Mouse (Mus musculus): ENCODE results near the gene St3gal4. TPM values are rescaled to one million over a fixed set of nuclear protein-coding genes. Genes with fewer than 3 reads are reported as not detected.

The St3gal4 gene
- total RNA-seq, 2 experiments from 2014 or later, result 2.5 to 4.4 TPM

DNA sequence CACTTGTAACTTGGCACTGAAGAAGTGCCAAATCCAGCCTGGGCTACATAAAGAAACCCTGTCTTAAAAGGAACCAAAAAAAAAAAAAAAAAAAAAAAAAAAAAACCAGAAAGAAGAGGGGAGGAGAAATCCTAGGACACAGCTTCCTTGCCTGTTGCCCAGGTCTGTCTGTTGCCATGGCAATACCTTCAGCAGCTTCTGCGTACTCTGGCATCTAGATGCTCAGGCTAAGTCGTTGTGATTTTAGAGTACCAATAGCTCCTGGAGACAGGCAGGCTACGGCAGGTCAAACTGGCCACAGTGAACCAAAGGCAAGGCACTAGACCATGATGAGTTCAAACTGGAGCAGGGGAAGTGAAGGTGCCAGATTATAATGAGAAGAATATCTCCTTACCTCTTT lies 65.4 kb downstream of the St3gal4 start:
- no peak for DNase-seq
- intact Hi-C loops (cut with DNase I), result loop anchor here (5.0 to 10.0 kb wide), 2 partner anchors 44 to 201 kb away; no protein-coding TSS in a partner anchor

DNA sequence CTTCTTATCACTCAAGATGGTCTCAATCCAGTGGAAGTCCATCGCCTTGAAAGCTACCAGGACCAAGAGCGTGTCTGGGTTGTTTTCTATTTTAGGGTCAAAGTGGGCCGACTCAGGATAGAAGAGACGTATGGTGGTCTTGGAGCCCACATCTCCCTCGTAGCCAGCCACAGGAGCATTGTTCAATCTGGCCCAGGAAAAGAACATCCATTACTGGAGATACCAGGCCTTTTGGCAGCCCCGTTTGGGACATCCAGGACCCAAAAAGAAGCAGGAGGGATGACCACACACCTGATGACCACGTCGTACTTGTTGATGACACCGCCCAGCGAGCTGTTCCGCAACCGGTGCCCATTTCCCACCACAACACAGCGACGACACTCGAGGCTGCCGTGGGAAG lies 66.0 kb downstream of the St3gal4 start:
- intact Hi-C loops (cut with DNase I), result loop anchor here (5.0 to 10.0 kb wide), 2 partner anchors 44 to 202 kb away; no protein-coding TSS in a partner anchor
- no peak for DNase-seq

DNA sequence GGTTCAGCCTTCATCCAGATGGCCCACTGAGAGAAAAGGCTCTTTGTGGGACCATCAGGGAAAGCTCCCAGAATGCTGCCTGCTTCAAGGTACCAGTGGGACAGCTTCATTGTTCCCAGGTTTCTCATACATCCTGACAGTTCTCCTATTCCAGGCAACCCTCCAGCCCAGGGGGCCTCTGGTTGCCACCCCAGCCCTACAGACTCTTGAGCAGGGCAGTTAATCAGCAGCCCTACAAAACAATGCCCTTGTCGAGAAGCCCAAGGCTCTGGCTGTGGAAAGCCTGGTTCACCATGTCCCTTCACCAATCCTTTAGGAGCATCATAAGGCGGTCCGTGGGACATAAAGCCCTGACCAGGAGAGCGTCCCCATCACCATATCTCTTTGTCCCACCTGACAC lies 66.4 kb downstream of the St3gal4 start:
- intact Hi-C loops (cut with DNase I), result loop anchor here (5.0 to 10.0 kb wide), 2 partner anchors 45 to 202 kb away; no protein-coding TSS in a partner anchor
- no peak for DNase-seq

DNA sequence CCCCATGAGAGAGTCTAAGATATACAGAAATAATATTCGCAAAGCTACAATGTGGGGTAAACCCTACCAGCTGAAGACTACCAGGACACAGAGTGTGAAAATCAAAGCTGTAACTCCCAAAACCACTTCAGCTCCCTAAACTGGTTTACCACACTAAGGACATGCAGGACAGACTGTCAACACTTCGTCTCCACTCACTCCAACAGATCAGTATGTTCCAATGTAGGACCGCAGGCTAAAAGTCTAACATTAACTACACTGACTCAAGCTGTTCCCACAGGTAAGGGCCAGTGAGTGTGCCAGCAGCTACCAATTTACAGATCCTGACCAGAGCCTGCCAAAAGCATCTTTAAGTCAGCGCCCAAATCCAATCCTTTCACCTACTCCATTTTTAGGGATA lies 67.4 kb downstream of the St3gal4 start:
- no peak for DNase-seq
- intact Hi-C loops (cut with DNase I), result loop anchor here (5.0 to 10.0 kb wide), 2 partner anchors 46 to 203 kb away; no protein-coding TSS in a partner anchor

DNA sequence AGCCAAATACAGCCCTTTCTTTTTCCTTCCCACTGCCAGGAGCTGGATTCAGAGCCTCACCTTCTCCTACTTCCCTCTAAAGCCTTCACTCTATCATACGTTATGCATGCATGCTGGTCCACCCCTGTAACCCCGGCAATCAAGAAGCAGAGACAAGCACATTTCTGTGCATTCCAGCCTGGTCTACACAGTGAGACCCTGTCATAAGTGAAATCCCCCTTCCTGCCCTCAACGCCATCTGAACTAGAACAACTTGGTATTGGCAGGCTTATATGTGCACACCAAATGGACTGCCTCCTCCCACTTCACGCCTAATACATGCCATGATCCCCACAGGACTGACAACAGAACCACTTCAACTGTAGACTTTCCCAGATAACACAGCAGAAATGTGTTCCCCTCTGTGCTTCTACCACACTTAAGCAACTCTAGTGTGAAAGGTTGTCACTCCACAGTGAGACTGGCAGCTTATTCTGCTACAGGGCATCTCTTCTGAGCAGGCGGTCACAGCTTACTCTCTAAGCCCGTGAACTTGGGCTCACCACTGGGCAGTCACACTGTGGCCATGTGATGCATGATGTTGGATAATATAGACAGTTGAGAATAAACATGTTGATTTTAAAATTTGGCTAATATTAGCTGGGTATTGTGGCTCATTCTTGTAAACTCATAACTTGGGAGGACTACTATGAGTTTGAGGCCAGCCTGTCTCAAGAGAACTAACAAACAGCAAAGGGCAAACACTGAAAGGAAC lies 68.2 kb downstream of the St3gal4 start:
- intact Hi-C loops (cut with DNase I), result loop anchor here (5.0 to 10.0 kb wide), 2 partner anchors 46 to 204 kb away; no protein-coding TSS in a partner anchor

DNA sequence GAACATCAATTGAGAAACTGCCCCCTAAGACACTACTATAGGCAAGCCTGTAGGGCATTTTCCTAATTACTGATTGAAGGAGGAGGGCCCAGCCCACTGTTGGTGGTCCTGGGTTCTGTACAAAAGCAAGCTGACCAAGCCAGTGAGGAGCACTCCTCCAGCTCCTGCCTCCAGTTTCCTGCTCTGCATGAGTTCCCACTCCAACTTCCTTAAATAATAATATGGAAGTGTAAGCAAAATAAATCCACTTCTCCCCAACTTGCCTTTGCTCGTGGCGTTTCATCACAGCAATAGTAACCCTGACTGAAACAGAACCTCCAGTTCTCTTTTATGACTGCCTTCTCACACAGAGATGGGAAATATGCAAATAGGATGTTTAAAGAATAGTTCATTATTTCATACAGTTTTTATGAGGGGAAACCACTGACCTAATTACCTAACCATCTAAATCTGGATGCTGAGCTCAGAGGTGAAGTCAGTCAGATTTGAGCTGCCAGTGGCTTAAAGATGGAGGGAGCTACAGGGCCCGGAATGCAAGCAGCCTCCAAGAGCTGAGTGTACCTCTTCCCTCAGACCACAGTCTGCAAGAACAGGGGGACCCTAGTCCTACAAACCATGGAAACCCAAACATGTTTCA lies 69.1 kb downstream of the St3gal4 start:
- intact Hi-C loops (cut with DNase I), result loop anchor here (5.0 to 10.0 kb wide), 3 partner anchors 47 to 205 kb away; partner anchors contain the start of gene St3gal4
- no peak for DNase-seq

More for the DNA sequence above, 68.2 kb downstream of the St3gal4 start:
- DNase-seq, result no peak

DNA sequence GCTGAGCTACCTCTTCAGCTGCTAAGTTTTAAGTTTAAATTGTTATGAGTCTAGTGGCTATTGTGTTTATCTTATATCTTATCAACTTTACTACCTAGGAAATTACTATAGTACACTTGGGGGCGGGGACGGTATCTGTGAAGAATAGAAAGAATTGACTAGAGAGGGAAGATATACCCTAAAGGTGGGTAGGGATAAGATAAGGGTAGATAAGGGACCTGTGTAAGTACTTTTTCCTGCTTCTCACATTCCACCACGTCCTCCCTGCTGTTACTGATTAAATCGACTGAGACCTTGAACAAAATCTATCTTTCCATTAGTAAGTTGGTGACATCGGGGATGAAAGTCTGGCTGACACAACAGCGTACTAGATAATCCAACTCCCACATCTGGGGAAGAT lies 70.6 kb downstream of the St3gal4 start:
- DNase-seq, result no peak
- intact Hi-C loops (cut with DNase I), result loop anchor here (5.0 kb wide), 1 partner anchor 69 kb away; the partner anchor contains the start of gene St3gal4

DNA sequence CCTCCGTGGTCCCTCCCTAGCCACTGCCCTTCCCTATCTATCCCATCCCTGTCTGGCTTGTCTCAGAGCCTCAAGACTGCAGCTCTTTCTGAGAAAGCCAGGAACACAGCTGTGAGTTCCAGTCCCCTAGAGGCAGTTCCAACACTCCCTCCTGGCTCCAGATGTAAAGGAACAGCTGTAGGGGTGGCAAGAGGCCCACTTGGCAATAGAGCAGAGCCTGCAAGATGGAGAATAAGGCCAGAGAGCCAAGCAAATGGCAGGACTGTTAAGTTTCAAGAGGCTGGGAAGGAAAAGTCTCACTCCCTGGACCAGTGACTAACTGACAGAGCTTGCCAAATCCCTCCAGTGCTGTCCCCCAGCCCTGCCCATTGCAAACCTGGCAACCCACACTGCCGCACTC lies 73.3 kb downstream of the St3gal4 start:
- intact Hi-C loops (cut with DNase I), result loop anchor here (5.0 kb wide), 1 partner anchor 72 kb away; the partner anchor contains the start of gene St3gal4
- peak; percentile 85 to 89 for DNase-seq

DNA sequence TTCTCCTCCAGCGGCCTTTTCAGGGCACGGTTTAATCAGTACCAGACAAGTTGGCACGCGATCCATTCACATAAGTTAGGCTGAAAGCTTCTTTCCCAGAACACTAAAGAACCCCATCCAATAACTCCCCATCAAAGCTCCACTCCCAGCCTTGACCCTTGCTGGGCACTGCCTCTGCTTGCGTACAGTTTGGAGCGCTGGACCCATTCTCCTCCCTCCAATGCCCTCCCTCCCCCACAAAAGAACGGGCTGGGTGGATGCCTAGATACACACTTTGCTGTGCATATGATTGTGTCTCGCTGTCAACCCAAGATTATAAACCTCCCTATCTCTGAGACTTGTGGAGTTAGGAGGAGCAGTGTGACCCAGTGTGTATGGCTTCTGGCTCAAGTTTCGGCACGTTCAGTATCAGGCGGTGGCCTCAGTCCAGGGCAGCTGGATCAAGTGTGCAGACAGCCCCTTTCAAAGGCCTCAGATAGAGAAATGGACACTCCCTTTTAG lies 74.0 kb downstream of the St3gal4 start:
- intact Hi-C loops (cut with DNase I), result loop anchor here (5.0 kb wide), 1 partner anchor 72 kb away; the partner anchor contains the start of gene St3gal4
- no peak for DNase-seq

DNA sequence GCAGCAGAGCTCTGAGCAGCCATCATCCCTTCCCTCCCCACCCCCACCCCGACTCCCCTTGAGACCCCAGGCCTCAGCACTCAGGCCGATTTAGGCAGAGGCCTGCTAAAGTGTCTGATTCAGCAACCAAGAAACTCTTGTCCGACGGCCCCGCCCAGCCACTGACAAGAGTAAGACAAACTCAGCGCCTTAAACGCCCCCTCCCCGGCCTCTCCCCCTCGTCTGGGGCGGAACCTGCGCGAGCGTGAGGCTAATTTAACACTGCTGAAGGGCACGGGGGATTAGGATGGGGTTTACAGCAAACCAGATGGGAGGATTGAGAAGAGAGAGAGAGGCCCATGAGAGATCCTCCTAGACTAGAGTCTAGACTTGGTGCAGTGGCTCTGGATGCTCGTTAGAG lies 74.6 kb downstream of the St3gal4 start:
- intact Hi-C loops (cut with DNase I), result no loop called here
- no peak for DNase-seq

DNA sequence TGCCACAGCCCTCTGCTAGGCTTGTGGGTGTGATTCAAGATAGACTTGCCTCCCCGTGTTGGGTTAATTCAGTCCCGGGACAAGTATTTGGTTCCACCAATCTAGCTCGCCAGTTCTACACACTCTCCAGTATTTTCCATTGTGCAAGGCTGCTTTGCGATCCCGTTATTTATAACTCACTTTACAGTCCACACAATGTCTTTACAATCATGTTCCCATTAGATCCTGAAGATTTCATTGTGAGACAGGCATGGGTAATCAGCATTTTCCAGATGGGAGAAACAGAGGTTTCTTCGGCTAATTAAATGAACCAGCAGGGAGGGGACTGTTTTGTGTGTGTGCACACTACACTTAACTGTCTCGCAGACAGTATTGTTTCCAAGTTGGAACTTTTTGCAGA lies 75.4 kb downstream of the St3gal4 start:
- DNase-seq, result no peak
- intact Hi-C loops (cut with DNase I), result no loop called here

DNA sequence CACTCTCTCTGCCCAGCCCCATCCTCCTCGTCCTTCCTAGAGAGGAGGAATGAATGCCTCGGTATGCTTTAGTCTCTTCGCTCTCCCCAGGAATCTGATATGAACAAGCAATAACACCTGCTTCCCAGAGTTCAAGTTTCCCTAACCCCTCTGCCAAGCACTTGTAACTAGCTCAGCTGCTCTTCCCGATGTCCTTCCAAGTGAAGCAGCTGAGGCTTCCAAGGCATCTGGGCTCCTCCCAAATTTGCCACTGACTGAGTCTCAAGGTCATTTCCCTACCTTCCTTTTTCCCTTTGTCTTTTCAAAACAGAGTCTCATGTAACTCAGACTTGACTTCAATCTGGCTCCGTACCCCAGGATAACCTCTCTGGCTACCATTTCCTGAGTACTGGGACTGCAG lies 77.6 kb downstream of the St3gal4 start:
- DNase-seq, result no peak
- intact Hi-C loops (cut with DNase I), result no loop called here

DNA sequence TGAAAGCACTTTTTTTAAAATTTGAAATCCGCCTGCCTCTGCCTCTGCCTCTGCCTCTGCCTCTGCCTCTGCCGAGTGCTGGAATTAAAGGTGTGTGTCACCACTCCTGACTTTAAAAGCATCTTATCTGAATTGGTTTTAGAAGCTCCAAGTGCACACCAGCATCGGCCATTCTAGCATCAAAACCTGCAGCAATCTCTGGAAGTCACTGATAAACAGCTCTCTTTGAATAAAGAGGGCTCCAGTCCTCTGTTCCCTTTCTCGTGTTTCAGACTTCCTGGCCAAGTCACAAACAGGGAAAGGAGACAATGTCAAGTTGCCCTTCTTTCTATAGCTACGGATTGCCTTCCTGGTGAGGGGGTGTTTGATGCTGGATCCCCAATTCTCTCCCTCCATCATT lies 79.2 kb downstream of the St3gal4 start:
- intact Hi-C loops (cut with DNase I), result loop anchor here (10.0 kb wide), 1 partner anchor 225 kb away; the partner anchor contains the start of genes Fam118b and Rpusd4
- no peak for DNase-seq

DNA sequence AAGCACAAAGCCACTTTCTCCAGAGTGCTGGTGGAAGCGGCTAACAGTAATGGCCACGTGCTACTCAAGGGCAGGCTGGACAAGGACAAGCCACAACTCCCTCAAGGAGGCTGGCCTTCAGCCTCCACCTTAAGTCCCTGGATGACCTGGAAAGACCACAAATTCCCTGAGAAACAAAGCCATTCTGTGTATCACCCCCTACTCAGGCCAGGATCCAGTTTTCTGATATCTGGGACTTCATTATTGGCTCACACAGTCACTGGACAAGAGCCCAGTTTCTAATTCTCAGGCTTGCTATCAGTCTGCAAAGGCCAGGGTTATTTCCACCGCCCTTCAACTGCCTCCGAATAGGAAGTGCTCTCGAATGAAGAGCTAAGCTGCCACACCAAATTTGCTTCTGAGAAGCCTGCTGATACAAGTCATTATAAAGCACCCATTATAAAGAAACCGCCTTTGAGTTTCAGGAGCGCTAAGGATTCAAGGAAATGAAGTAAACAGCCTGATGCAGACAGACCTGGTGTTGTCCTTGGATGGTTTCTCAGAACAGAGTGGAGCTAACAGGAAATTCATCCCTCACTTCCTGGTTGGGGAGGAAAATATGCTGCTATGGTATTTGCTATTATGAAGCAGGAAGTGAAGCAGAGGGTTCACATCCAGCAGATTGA lies 80.0 kb downstream of the St3gal4 start:
- intact Hi-C loops (cut with DNase I), result loop anchor here (10.0 kb wide), 1 partner anchor 226 kb away; the partner anchor contains the start of genes Fam118b and Rpusd4
- no peak for DNase-seq

DNA sequence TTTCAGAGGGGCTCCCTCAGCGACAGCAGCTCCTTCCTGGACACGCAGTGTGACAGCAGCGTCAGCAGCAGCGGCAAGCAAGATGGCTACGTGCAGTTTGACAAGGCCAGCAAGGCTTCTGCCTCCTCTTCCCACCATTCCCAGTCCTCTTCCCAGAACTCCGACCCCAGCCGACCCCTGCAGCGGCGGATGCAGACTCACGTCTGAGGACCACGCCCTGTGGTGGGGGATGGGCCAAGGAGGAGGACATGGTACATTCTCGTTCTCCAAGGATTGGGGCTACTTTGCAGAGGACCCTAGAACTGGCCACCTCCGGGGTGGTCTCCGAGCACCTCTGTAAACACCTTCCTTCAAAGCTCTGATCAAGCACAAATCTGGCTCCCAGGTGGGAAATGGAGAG lies 84.0 kb downstream of the St3gal4 start:
- no peak for DNase-seq
- intact Hi-C loops (cut with DNase I), result loop anchor here (10.0 kb wide), 1 partner anchor 230 kb away; the partner anchor contains the start of genes Fam118b and Rpusd4

DNA sequence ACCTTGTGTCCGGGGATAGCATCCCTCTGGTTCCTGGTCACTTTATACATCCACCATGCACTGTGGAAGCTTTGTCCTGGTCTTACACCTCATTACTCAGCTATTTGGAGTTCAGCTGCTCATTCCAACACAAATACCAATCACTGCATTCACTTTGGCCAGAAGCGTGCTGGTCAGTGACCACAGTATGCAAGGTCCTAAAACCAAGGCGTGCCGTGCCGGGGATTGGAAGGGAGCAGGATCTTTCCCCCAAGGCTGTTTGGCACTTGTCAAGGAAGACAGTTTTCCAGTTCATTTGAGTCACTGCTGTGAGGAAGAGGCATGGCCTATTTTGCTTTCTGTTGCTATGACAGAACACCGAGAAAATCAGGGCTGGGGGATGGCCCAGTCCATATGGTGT lies 86.6 kb downstream of the St3gal4 start:
- no peak for DNase-seq
- intact Hi-C loops (cut with DNase I), result loop anchor here (10.0 kb wide), 1 partner anchor 232 kb away; the partner anchor contains the start of genes Fam118b and Rpusd4

DNA sequence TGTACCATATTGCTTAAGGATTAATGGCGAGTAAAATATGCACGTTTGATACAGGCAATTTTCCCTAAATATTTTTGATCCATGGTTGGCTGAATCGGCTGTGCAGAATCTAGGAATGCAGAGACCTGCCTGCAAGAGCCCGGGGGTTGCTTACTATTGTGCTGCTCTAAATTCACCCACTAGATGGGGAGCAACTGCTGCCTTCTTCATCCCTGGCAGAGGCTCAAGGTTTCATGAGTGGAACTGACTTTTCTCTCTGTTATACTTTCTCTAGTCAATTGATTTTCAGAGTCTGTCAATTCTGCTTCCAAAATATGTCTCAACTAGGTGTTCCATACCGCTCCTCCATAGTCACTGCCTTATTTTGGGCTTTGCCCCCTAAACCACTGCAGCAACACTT lies 88.2 kb downstream of the St3gal4 start:
- DNase-seq, result no peak
- intact Hi-C loops (cut with DNase I), result loop anchor here (10.0 kb wide), 1 partner anchor 234 kb away; the partner anchor contains the start of genes Fam118b and Rpusd4

DNA sequence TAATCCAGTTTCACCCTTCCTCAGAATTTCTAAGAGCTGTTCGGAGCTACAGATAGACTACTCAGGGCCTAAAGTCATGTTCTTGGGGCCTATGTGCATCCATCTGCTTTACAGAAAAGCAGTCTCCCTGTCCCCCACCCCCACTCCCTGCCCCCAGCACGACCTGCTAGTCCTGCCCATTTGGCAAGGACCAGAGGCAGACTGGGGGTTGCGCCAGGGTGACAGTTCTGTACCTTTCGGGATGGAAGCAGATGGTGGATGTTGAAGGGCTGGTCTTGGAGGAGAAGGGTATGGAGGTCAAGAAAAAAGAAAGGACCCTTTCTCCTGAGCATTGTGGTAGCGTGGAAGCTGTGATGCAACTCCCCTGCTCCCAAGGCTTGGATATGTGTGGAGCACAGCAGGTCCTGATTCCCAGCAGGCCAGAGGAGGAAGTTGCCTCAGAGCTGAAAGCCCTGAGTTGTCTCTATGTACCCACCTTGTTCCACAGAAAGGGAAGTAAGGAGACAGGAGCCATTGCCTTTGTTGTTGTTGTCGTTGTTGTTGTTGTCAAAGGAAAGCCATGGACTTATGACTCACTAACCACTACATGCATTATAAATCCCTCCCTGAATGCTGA lies 91.6 kb downstream of the St3gal4 start:
- intact Hi-C loops (cut with DNase I), result no loop called here
- no peak for DNase-seq

DNA sequence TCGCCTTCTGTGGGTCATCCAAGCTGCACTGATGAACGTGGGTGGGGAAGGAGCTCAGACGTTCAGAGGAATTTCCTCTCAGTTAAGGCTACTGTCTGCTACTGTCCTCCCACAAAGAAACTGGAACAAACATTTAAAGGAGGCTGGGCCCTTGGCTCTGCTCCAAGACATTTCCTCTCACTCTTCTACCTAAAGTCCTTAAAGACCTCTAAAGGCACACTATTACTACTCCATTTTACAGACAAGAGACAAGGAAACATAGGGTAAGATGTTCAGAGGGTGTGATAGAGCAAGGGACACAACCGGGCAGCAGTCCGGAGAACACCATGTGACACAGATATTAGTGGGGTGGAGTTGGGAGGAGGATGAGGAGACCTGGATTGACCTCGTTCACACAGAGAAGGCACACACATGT lies 92.2 kb downstream of the St3gal4 start:
- intact Hi-C loops (cut with DNase I), result no loop called here
- no peak for DNase-seq

DNA sequence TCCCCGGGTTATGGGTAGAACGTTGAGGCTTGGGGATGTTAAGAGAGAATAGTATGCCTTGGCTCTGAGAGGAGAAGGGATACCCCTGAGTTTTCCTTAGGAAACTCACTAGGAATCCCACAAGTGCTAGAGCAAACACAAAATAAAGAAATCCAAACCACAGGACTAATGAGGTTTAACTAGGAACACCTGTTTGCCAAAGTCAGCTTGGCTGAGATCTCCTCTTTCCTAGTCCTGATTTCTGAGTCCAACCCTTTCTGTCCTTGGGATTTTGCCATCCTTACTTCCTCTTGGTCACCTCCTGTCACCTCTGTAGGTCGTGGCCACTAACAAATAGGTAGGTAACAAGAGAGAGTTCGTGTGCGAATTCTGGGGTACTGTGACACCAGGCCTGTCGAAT lies 92.8 kb downstream of the St3gal4 start:
- no peak for DNase-seq
- intact Hi-C loops (cut with DNase I), result no loop called here
